Mouse (Mus musculus): ENCODE data around the gene Zfp935.
"Not testable (repeated sequence)": the region's sequence is repeated elsewhere in the genome, so short reads cannot be mapped to it uniquely, and the experiment has no call there.

GRCm38 (mm10) chr13:62466424-62467334, 91.6 kb downstream of the Zfp935 start, which contains the start of gene Gm49359:
- not testable (repeated sequence) for TF ChIP-seq ZC3H11A (IDR thresholded peaks at IDR 0.05; ENCODE audit: borderline replicate concordance, low read depth, low read length); HCFC1 (IDR thresholded peaks at IDR 0.05; ENCODE audit: borderline replicate concordance, insufficient read depth, low read length); MAFK (IDR thresholded peaks at IDR 0.05; ENCODE audit: insufficient read depth, low read depth, low read length)
- peak; percentile 75; the same call in 1 of the 2 replicates for TF ChIP-seq CHD2 (IDR thresholded peaks at IDR 0.05; ENCODE audit: low read depth, low read length)
